Mouse (Mus musculus) midbrain, embryonic 16.5 days (tissue): ENCODE measurements around the gene Olfr1148. TPM values are rescaled to one million over a fixed set of nuclear protein-coding genes. Genes with fewer than 3 reads are reported as not detected.

Experiments used
- ATAC-seq: fragments of 200-750 bp; cut with Nextera tagmentation; 2 replicates; pipeline ENCODE4 v1.8.0; 2017; ENCODE audit warnings: moderate TSS enrichment
- H3K27ac ChIP-seq: fragments of 300-500 bp; sonication (generic); 2 replicates; pipeline ENCODE4 v1.5.1; 2014; ENCODE audit warnings: mild to moderate bottlenecking, low read length, mixed read lengths
- H3K27me3 ChIP-seq: fragments of 300-500 bp; sonication (generic); 2 replicates; pipeline ENCODE4 v1.6.1; 2014; ENCODE audit warnings: low read depth, low read length, mixed read lengths; ENCODE audit not compliant: control insufficient read depth, insufficient read depth
- H3K36me3 ChIP-seq: fragments of 300-500 bp; sonication (generic); 2 replicates; pipeline ENCODE4 v1.6.1; 2014; ENCODE audit warnings: mild to moderate bottlenecking, low read length, moderate library complexity, mixed read lengths; ENCODE audit not compliant: control insufficient read depth, insufficient read depth
- H3K4me1 ChIP-seq: fragments of 300-500 bp; sonication (generic); 2 replicates; pipeline ENCODE4 v1.6.1; 2014; ENCODE audit warnings: mild to moderate bottlenecking, low read length, mixed read lengths; ENCODE audit not compliant: control insufficient read depth, insufficient read depth
- H3K4me2 ChIP-seq: fragments of 300-500 bp; sonication (generic); 2 replicates; pipeline ENCODE4 v1.6.1; 2014; ENCODE audit warnings: mild to moderate bottlenecking, low read length, mixed read lengths
- H3K4me3 ChIP-seq: fragments of 300-500 bp; sonication (generic); 2 replicates; pipeline ENCODE4 v1.5.1; 2014; ENCODE audit warnings: low read depth, mild to moderate bottlenecking, low read length, moderate library complexity, mixed read lengths
- H3K9ac ChIP-seq: fragments of 300-500 bp; sonication (generic); 2 replicates; pipeline ENCODE4 v1.6.1; 2014; ENCODE audit warnings: low read depth, low read length, mixed read lengths
- H3K9me3 ChIP-seq: fragments of 300-500 bp; sonication (generic); replicated peaks from 2 replicates; pipeline ENCODE4 v1.6.1; 2014; ENCODE audit warnings: mild to moderate bottlenecking, low read length, mixed read lengths; ENCODE audit not compliant: control insufficient read depth, poor library complexity, severe bottlenecking
- WGBS: fragments of 180-500 bp; shearing (Covaris S2); extraction: QIAGEN DNeasy Blood & Tissue Kit; methylation state at CpG from one replicate; pipeline ENCODE4 v1.1.7; 2014; 5-methylcytosine and 5-hydroxymethylcytosine counted together
- polyA plus RNA-seq: library from polyadenylated mRNA; unstranded; fragments of >200 nt; fragmentation: Nextera tagmentation; extraction: Ambion mirVana; gene quantifications from 2 replicates; pipeline ENCODE4 v1.2.1, GENCODE M21; 2015

Olfr1148 gene
- not detected in 2 replicates for polyA plus RNA-seq

DNA sequence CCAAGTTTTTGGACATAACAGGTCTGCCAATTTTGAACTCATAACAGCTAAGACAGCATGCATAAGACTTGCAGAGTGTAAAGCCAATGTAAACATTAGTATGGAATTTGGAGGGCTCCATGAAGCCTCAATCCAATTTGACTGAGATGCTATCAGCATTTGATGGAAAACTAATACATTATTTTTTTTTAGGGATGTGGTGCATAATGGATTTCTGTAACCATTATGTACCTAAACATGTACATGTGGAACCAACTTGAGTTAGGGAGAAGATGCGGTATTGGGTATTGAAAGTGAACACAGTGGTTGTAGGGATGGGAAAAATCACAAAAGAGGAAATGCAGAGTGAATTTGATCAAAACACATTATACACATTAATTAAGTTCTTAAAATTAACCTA, at the start of gene Olfr1148:
TSS of gene Olfr1148 (plus strand) at position 301 of the 400 bp plus-strand sequence.
- Histone ChIP-seq H3K27ac (no peak within 1 kb of the TSS), H3K4me2 (no peak within 1 kb of the TSS), H3K9ac (no peak within 1 kb of the TSS), H3K36me3 (no peaks in the 10 kb centered on the region), H3K9me3 (no peaks in the 10 kb centered on the region), H3K4me3 (no peak within 1 kb of the TSS), H3K4me1 (no peaks in the 10 kb centered on the region), H3K27me3 (no peaks in the 10 kb centered on the region)
- ATAC-seq: no peak
- 97% methylated on average over 1 of the region's 1 CpGs for WGBS

DNA sequence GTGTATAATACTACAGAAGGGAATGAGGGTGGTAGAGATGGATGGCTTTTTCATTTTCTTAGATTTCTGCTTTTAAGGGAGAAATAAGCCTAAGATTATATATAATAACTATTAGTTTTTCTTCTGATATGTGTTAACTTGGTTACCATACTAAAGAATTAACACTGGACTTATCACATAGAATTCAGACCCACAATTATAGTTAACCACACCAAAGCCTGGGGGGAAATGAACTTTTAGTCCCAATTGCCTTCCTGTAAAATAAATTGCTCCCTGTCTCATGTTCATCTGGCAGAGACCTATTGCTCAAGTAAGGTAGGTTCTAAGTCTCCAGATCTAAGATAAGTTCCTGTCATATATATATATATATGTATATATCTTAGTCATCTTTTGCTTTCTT, 30.0 kb upstream of the Olfr1148 start, which contains the start of gene Olfr1143:
TSS of gene Olfr1143 (plus strand) at position 301 of the 400 bp plus-strand sequence.
- H3K9me3 ChIP-seq: no peaks in the 10 kb centered on the region
- no peak for ATAC-seq
- H3K4me2 ChIP-seq: no peak within 1 kb of the TSS

GRCm38 (mm10) chr2:87809522-87809921, 20.8 kb upstream of the Olfr1148 start, which contains the start of gene Olfr1145:
TSS of gene Olfr1145 (plus strand) at chr2:87809822.
- no peak for ATAC-seq

More for the DNA sequence above, 30.0 kb upstream of the Olfr1148 start, which contains the start of gene Olfr1143:
- Histone ChIP-seq H3K27ac (no peak within 1 kb of the TSS), H3K4me3 (no peak within 1 kb of the TSS), H3K9ac (no peak within 1 kb of the TSS), H3K27me3 (no peaks in the 10 kb centered on the region), H3K4me1 (no peaks in the 10 kb centered on the region), H3K36me3 (no peaks in the 10 kb centered on the region)

GRCm38 (mm10) chr2:87843693-87844092, 13.4 kb downstream of the Olfr1148 start, which contains the start of gene Olfr1150-ps1:
TSS of gene Olfr1150-ps1 (plus strand) at chr2:87843993.
- no peak within 1 kb of the TSS for H3K4me3 ChIP-seq
- H3K4me1 ChIP-seq: no peaks in the 10 kb centered on the region
- no peak within 1 kb of the TSS for H3K27ac ChIP-seq
- no peaks in the 10 kb centered on the region for H3K9me3 ChIP-seq
- ATAC-seq: no peak
- H3K4me2 ChIP-seq: no peak within 1 kb of the TSS
- H3K36me3 ChIP-seq: no peaks in the 10 kb centered on the region
- 86% methylated on average over 1 of the region's 1 CpGs for WGBS
- no peaks in the 10 kb centered on the region for H3K27me3 ChIP-seq
- no peak within 1 kb of the TSS for H3K9ac ChIP-seq

More at GRCm38 (mm10) chr2:87809522-87809921, 20.8 kb upstream of the Olfr1148 start, which contains the start of gene Olfr1145:
- H3K27me3 ChIP-seq: no peaks in the 10 kb centered on the region
- H3K4me2 ChIP-seq: no peak within 1 kb of the TSS
- no peak within 1 kb of the TSS for H3K4me3 ChIP-seq
- H3K36me3 ChIP-seq: no peaks in the 10 kb centered on the region
- no peaks in the 10 kb centered on the region for H3K4me1 ChIP-seq
- H3K27ac ChIP-seq: no peak within 1 kb of the TSS
- WGBS: 78% methylated on average over 1 of the region's 1 CpGs
- H3K9ac ChIP-seq: no peak within 1 kb of the TSS
- H3K9me3 ChIP-seq: no peaks in the 10 kb centered on the region

DNA sequence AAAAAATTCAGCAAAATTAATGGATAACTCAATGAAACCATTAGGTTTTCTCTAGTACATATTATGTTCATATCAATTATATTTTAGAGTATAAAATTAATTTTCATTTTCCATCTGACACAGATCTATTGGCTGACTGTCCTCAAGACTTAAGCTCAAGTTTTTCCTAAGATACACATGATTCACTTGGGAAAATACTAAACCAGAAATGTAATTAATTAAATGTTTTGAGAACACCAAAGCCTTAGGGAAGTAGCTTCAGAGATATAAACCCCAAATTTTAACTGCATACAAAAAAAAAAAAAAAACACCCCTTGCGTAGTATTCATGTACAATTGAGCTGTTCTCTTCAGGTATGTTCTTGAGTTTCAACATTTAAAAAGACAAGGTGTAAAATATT, 25.2 kb downstream of the Olfr1148 start, which contains the start of gene Olfr1151:
TSS of gene Olfr1151 (plus strand) at position 301 of the 400 bp plus-strand sequence.
- H3K9me3 ChIP-seq: no peaks in the 10 kb centered on the region
- H3K4me3 ChIP-seq: no peak within 1 kb of the TSS

DNA sequence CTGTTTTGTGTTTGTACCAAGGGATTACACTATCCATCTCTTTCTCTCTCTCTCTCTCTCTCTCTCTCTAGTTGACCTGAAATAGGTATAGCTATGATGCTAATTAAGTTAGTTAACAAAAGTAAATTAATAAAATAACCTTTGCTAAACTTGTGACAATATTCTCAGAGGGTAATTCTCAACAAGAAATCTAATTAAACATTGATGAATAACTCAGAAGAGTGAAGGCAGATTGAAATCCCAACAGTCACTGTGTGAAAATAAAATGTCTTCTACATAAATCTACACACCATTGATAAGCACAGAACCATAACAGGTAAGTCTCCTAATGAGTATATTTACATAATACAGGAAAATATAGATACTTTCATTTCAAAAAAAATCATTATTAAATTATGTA, 35.9 kb downstream of the Olfr1148 start, which contains the start of gene Olfr1152:
TSS of gene Olfr1152 (plus strand) at position 301 of the 400 bp plus-strand sequence.
- H3K9ac ChIP-seq: no peak within 1 kb of the TSS
- H3K27ac ChIP-seq: no peak within 1 kb of the TSS
- no peaks in the 10 kb centered on the region for H3K4me1 ChIP-seq
- no peak for ATAC-seq
- H3K9me3 ChIP-seq: no peaks in the 10 kb centered on the region
- H3K27me3 ChIP-seq: no peaks in the 10 kb centered on the region
- no peak within 1 kb of the TSS for H3K4me2 ChIP-seq
- no peaks in the 10 kb centered on the region for H3K36me3 ChIP-seq
- no peak within 1 kb of the TSS for H3K4me3 ChIP-seq

More for the DNA sequence above, 25.2 kb downstream of the Olfr1148 start, which contains the start of gene Olfr1151:
- no peaks in the 10 kb centered on the region for H3K27me3 ChIP-seq
- H3K36me3 ChIP-seq: no peaks in the 10 kb centered on the region
- no peak within 1 kb of the TSS for H3K4me2 ChIP-seq
- no peak within 1 kb of the TSS for H3K9ac ChIP-seq
- no peak within 1 kb of the TSS for H3K27ac ChIP-seq
- H3K4me1 ChIP-seq: no peaks in the 10 kb centered on the region
- no peak for ATAC-seq
- WGBS: 73% methylated on average over 1 of the region's 1 CpGs

Other genes starting within 250 kb of the Olfr1148 start
- not detected in 2 replicates for gene Olfr1130, start 224.3 kb upstream of the Olfr1148 start, polyA plus RNA-seq
- not detected in 2 replicates for gene Olfr1131, start 203.4 kb upstream of the Olfr1148 start, polyA plus RNA-seq
- gene Olfr1132, start 193.0 kb upstream of the Olfr1148 start, polyA plus RNA-seq: not detected in 2 replicates
- gene Olfr1133, start 183.2 kb upstream of the Olfr1148 start, polyA plus RNA-seq: not detected in 2 replicates
- gene Olfr1134, start 172.1 kb upstream of the Olfr1148 start, polyA plus RNA-seq: not detected in 2 replicates
- gene Olfr1135, start 156.9 kb upstream of the Olfr1148 start, polyA plus RNA-seq: not detected in 2 replicates
- gene Olfr1136, start 136.6 kb upstream of the Olfr1148 start, polyA plus RNA-seq: not detected in 2 replicates
- not detected in 2 replicates for gene Olfr1137, start 117.4 kb upstream of the Olfr1148 start, polyA plus RNA-seq
- gene Olfr1138, start 90.6 kb upstream of the Olfr1148 start, polyA plus RNA-seq: not detected in 2 replicates
- not detected in 2 replicates for gene Olfr1140, start 86.8 kb upstream of the Olfr1148 start, polyA plus RNA-seq
- not detected in 2 replicates for gene Olfr1141, start 76.5 kb upstream of the Olfr1148 start, polyA plus RNA-seq
- not detected in 2 replicates for gene Olfr152, start 51.0 kb upstream of the Olfr1148 start, polyA plus RNA-seq
- not detected in 2 replicates for gene Olfr1143, start 29.9 kb upstream of the Olfr1148 start, polyA plus RNA-seq
- not detected in 2 replicates for gene Olfr1145, start 20.7 kb upstream of the Olfr1148 start, polyA plus RNA-seq
- gene Olfr1150-ps1, start 13.5 kb downstream of the Olfr1148 start, polyA plus RNA-seq: not detected in 2 replicates
- gene Olfr1151, start 25.3 kb downstream of the Olfr1148 start, polyA plus RNA-seq: not detected in 2 replicates
- not detected in 2 replicates for gene Olfr1152, start 36.0 kb downstream of the Olfr1148 start, polyA plus RNA-seq
- gene Olfr1153, start 64.4 kb downstream of the Olfr1148 start, polyA plus RNA-seq: not detected in 2 replicates
- not detected in 2 replicates for gene Olfr1154, start 74.6 kb downstream of the Olfr1148 start, polyA plus RNA-seq
- gene Olfr1155, start 114.6 kb downstream of the Olfr1148 start, polyA plus RNA-seq: not detected in 2 replicates
- gene Olfr1156, start 122.6 kb downstream of the Olfr1148 start, polyA plus RNA-seq: not detected in 2 replicates
- gene Olfr1157, start 137.8 kb downstream of the Olfr1148 start, polyA plus RNA-seq: not detected in 2 replicates
- not detected in 2 replicates for gene Olfr74, start 144.1 kb downstream of the Olfr1148 start, polyA plus RNA-seq
- gene Olfr1158, start 159.6 kb downstream of the Olfr1148 start, polyA plus RNA-seq: not detected in 2 replicates
- gene Olfr1160, start 177.7 kb downstream of the Olfr1148 start, polyA plus RNA-seq: not detected in 2 replicates
- gene Olfr1161, start 192.2 kb downstream of the Olfr1148 start, polyA plus RNA-seq: not detected in 2 replicates
- not detected in 2 replicates for gene Olfr73, start 207.2 kb downstream of the Olfr1148 start, polyA plus RNA-seq
- gene Olfr1162, start 220.6 kb downstream of the Olfr1148 start, polyA plus RNA-seq: not detected in 2 replicates
- not detected in 2 replicates for gene Olfr1163, start 241.3 kb downstream of the Olfr1148 start, polyA plus RNA-seq